Mouse (Mus musculus) left cerebral cortex, adult 9 months (tissue): ENCODE results near the gene Sec14l2.

ENCODE experiments used
- DNase-seq, 2 experiments: peaks; one replicate each; pipeline ENCODE4 v3.0.0; 2022; ENCODE audit warnings: low spot score in 2 of 2

Sec14l2 gene

DNA sequence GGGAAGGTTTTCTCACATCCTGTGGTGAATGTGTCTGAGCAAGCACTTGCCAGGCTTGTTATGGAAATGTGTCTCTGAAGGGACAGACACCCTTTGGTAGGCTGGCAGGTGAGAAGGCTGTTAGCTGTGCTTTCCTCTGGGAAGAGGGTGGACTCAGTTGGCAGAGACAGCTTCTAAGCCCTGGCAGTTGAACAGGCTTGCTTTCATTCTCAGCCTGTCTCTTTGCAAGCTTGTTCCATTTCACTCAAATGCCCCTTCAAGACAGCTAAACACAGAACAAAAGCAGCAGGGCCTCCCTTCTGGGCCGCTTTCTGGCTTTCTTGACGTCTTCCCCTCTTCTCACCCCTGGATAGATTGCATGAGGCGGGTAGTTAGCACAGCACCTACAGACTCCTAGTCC, 23.8 kb downstream of the Sec14l2 start:
- DNase-seq, result peak in 1 of 2 experiments; percentile 55

DNA sequence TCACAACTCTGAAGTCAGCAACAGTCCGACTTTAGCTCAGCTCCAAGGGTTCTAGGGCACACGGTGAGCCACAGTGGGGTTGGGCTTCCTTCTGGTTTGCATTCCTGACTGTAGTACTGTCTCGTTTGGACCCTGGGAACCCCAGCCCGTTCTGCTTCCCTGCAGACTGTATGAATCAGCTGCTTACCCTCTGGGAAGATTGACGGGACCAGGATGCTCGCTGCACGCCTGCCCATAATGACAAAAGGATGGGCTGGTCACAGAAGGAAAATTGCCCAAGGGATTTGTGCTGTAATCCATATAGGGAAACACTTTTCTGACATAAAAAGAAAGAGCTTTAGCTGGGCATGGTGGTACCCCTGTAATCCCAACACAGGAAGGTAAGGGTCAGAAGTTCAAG, 24.4 kb downstream of the Sec14l2 start:
- no peak for DNase-seq

DNA sequence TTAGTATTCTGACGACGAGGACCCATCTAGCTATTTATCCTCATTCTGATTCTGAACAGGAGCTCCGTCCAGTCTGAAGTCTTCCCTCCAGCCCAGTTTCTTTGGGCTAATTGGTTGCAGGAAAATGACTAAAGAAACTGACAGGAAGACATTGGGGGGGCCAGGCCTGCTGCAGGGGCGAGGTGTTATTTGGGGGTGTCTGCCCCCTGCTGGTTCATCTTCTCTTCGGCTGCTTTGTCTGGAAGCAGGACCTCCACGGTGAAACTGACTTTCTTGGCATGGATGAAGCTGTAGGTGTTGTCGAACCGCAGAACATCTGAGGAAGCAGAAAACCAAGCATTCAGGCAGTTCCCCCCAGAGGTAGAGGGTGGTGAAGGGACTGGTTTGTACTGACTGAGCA, 25.1 kb downstream of the Sec14l2 start:
- DNase-seq, result no peak

GRCm38 (mm10) chr11:4097091-4097621, 26.1 kb downstream of the Sec14l2 start:
- DNase-seq, result no peak

- peak; percentile 97 to 99 for DNase-seq
These were observed 26.9 kb downstream of the Sec14l2 start for GRCm38 (mm10) chr11:4096054-4096984.

DNA sequence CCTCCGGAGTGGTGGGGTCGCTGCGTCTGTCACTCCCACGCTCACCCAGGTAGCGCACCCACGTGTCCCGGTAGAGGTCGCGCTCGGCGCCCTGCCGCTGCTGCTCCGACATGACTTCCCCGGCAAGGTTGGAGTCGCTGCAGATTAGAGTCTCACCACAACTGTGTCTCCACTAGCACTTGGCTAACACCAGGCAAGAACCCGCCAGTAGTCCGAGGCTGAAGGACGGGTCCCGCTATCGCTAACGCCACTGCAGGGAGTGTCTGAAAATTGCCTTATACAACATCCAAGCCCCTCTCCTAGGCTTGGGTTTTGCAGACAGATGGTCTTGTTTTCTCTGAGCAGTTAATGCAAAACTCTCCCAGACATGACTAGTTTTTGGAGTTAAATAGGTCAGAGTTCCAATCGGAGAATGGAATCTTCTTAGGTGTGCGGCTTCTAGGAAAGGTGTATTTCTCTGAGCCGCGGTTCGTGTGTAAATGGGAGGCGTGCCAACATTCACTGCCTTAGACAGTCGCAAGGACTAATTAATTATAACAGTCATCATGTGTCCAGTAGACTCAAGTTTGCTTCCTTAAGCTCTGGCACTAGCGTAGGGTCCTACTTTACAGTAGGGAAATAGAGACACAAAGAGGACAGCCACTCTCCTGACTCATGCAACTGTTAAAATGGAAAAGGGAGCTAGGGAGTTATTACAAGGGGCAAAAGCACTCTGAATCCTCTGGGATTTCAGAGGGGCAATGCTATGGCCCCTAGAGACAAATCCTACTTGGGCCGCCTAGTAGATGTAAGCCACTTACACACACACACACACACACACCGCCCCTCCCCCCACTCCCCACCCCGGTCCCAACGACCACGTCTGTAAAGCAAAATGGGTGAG, 27.8 kb downstream of the Sec14l2 start, which contains the start of gene Mtfp1:
TSS of gene Mtfp1 (minus strand) at position 275 of the 883 bp plus-strand sequence.
- DNase-seq, result peak in 1 of 2 experiments; percentile 75

DNA sequence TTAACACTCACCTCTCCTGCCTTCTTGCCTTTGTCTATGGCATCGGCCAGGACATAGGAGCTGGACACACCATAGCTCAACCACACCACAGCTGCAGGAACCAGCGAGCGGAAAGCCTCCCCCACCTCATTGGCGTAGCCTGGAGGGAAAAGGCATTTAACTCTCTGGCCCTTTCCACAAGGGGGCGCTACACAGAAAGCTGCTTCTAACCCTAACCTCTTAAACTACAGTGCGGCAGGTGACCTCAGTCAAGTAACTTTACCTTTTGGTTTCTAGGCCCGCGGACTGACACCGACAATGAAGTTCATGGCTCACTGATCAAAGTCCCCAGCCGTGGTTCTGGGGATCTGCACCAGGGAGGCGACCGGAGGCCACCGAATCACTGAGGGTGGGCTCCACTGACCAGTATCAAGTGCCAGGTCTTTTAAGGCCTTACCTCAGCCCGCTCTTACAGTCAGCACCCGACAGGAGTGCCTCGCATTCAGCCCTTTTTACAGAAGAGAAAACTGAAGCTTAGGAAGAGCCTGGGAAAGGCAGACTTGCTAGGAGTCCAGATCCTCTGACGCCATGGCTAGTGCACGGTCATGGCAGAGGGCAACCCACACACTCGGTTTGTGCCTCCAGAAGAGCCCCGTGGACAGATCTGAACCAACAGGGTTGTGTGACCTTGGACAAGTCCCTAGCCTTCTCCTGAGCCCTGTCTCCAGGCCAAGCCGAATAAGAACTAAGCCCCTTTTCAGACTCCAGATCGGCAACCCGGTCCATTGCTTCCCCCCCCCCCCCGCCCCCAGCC, 28.6 kb downstream of the Sec14l2 start:
- DNase-seq, result peak in 1 of 2 experiments; percentile 81

DNA sequence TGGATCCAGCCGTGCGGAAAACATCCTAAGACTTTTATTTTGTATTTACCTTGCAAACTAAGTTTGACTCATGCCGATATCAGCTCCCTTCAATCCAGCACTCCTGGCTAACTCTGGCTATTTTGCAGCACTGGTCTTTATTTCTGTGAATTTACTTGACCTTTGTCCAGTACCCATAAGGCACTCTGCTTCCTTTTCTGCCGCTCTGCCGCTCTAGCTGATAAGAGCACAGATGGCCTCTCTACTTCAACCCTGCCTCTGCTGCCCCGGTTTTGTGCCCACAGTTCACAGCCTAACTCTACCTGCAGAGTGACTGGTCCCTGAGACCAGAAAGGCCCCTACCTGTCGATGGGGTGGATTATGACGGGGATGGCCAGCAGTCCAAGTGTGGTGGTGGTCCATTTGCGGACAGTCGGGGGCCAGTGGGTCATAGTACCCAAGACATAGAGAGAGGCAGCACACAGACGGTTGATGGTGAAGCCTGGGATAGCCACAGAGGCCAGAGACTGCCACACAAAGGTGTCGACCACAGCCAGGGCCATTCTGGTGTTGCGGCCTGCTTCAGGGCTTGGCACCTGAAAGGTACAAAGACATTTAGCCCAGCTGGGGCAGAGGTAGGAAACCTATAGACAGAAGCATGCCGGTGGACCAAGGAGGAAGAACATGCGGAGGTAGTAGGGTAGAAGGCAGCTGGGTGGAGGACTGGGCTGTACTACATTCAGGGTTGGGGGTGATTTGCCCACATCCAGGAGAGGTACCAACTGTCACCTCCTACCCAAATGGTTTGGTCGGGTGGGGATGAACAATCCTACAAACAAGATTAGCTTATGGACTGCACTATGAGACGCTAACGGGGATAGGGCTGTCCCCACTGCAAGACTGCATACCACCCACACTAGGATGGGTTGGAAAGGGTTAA, 29.5 kb downstream of the Sec14l2 start:
- DNase-seq, result no peak

DNA sequence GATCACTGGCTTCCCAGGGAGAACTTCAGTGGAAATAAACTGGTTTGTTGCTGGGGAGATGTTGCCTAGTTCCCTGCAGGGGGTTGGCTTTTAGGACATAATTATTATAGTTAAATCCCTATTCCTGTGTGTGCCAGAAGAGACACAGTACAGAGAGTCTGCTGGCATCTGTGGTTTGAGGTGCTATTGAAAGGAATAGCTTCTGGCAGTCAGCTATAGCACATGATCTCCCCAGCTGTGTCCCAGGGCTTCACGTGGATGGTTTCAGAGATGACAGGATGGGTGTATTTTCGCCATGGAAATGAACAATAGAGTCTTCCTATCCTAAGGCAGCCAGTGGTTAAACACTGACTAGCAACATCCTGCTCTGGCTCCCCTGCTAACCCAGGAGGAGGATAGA, 35.9 kb downstream of the Sec14l2 start:
- DNase-seq, result peak; percentile 61 to 80

DNA sequence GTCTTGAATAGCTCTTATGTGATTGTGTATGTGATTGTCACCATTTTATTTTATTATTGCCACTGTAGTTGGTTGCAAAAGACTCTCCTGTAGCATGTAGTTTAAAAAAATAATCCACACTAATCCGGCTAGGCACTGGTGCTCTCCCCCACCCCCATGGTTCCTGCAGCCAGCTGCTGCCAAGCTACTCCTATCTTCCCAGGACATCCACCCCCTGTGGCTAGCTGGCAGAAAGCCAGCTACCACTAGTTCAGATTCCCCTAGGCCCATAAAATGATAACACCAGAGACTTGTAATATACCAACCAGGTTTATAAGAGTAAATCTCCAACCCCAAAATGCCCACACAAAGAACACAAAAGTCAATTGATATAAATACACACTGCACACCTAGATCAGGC, 37.0 kb downstream of the Sec14l2 start:
- no peak for DNase-seq

DNA sequence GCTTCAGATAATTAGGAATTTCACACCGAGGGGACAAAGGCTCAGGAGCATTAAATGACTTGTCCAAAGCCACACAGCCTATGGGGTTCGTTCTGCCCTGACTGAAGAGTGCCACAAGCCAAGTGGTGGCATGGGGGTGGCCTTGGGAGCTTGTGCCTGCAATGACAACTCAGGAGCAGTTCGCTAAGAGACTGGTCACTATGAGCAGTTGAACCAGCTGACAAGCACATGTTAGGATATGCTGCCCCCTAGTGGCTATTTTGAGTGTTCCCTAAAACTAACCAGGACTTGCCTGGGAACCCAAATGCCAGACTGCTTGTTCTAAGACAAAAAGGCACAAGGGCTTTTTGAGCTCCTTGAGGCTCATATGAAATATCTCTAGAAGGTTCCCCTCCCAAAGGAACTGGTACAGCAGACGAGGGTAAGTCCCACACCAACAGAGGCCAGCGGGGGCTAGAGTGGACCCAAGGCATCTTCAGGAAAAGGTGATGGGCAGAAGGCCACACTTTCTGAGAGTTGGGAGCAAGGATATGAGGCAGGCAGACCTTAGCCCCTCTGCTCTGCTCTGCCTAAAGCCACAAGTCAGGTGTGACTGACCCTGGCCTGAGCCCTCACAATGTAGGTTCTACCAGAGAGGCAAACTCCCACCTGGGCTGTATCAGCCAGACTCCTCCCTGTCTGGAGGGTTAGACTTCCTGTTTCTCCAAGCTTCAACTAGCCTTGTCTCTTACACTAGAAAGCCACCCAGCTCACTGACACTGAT, 39.7 kb downstream of the Sec14l2 start:
- DNase-seq, result peak in 1 of 2 experiments; percentile 83

DNA sequence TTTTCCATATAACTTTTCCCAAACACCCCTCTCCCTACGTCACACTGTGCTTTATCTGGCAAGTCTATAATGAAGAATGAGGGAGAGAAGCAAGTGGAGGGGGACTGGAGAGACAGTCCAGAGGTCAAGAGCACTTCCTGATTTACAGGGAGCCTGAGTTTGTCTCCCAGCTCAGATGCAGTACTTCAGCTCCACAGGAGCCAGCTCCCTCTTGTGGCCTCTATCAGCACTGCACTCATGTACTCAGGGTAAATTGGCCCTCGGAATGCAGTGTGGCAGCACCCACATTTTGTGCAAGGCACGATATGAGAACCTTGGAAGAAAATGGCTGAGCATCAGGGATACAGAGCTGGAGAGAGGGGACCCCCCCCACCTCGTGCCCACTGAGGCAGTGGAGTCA, 43.0 kb downstream of the Sec14l2 start:
- DNase-seq, result peak in 1 of 2 experiments; percentile 84

DNA sequence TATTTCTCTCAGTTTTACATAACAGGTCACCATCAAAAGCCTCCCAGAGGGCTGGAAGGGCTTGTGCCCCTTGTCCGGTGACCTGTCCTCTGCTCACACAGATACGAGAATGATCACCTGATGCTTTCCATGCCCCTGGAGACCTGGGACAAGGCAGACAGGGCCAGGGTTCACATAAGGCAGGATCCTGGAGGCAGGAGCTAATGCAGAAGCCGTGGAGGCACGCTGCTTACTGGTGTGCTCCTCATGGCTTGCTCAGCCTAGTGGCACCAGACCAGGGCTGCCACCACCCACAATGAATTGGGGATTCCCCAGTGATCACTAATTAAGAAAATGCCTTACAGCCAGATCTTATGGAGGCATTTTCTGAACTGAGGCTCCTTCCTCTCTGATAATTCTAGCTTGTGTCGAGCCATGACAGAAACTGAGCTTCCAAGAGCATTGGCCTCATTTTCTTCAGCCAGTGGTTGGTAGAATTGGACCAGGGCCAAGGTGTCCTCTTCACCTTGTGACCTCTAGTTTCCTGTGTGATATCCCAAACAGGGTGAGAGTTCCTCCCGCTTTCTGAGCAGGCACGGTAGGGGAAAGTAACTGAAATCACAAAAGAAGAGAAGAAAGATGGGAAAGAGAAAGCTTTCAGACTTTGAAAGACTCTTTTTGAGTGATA, 44.8 kb downstream of the Sec14l2 start:
- DNase-seq, result no peak

GRCm38 (mm10) chr11:4076633-4077032, 46.6 kb downstream of the Sec14l2 start:
- DNase-seq, result no peak

- DNase-seq, result peak in 1 of 2 experiments; percentile 29
These were observed 53.6 kb downstream of the Sec14l2 start for GRCm38 (mm10) chr11:4069664-4070063.

DNA sequence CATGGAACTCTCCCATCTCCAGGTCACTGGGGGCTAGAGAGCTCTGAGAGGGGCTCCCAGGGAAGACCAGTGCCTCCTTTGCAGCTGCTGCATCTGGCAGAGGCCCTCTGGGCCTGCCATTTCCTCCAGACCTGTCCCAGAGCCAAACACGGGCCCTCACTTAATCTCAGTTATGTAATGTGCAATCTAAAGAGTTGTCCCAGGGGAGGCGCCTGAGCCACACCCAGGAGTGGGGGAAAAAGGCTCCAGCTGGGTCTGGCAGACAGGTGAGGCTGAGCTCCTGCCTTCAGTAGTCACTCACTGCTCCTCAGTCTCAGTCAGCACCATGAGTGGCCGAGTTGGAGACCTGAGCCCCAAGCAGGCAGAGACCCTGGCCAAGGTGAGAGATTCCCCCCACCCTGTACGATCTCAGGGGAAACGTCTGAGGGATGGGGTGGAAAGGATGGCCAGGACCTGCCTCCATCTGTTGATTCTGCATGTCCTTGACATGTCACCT, 58.5 kb downstream of the Sec14l2 start, which contains the start of gene Sec14l3:
TSS of gene Sec14l3 (plus strand) at position 215 of the 496 bp plus-strand sequence.
- no peak for DNase-seq

- DNase-seq, result no peak
These were observed 60.2 kb downstream of the Sec14l2 start for GRCm38 (mm10) chr11:4062981-4063380.

- DNase-seq, result no peak
These were observed 60.7 kb downstream of the Sec14l2 start for GRCm38 (mm10) chr11:4062523-4062922.
